Mouse (Mus musculus): Measurements from ENCODE around the gene 4933415F23Rik. TPM values are rescaled to one million over a fixed set of nuclear protein-coding genes. Genes with fewer than 3 reads are reported as not detected.

The 4933415F23Rik gene
- not detected in 2 replicates for polyA plus RNA-seq (2012; rRNA removed)

DNA sequence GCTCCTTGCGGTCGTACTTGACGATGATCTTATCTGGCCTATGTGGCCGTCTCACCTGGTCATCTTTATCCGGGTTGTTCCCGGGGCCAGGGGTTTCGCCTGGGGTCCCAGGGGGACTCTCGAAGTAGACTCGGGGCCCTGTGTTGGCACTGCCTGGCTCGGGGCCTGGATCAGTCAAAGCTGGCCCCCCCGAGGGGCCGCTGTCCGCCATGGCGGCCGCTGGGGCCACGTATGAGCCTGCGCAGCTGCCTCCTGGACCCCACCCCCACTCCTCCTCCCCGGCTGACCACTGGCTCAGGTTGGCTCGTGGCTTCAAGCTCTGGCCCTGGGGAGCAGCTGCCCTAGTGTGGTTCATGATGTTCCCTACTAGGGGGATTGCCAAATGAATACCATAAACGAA, at the start of gene 4933415F23Rik:
4933415F23Rik (minus strand) TSS at position 233 of the 400 bp plus-strand sequence.

Measured in stomach, adult 2 months (tissue).